Comparison of ENCODE assay signal across 8 mouse cellular contexts in the genomic region with DNA sequence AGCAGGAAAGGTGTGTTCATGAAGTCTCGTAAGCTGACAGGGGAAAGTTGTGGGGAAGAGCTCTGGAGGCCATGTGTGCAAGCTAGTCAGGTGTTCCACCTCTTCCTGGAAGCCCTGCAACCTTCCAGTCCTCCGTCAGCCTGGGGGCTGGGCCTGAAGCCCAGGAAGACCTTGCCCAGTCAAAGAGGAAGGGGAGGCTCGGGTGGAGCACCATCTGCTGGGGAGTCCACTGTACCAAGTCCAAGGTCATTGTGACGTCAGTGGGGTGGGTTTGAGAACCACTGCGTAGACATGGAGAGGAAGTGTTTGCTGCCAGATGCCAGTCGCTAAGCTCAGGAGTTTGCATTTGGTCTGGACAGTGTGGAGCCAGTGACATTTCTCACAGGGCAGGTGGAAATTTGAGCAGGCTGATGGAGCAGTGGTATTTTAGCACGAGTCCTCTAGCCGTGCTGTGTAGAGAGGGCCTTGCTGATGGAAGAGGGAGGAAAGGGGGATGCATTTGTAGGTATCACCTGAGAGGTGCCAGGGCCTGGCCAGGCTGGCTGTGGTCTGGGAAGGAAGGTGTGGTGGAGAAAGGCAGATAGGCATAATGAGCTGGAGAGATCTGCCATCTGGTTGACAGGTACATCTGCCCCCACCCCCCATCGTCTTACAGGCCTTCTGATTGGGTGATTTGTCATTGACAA. TPM values are rescaled to one million over a fixed set of nuclear protein-coding genes. Genes with fewer than 3 reads are reported as not detected.
DNase-seq lines count a peak whose midpoint lies in the region.

No protein-coding gene starts in this region.

- intact Hi-C loops in left cerebral cortex, postnatal 4 days (cut with DNase I): no loop called here
- intact Hi-C loops in left cerebral cortex, postnatal 25 days (cut with DNase I): no loop called here

- peak; percentile 27 for DNase-seq in left cerebral cortex, postnatal 4 days
- no peak for DNase-seq in left cerebral cortex, postnatal 25 days (ENCODE audit: low spot score in 2 of 2)
- DNase-seq in adrenal gland, postnatal 25 days: peak; percentile 54
- peak; percentile 83 for DNase-seq in induced T-regulatory cell, adult 2 months (ENCODE audit: low read depth)
- peak; percentile 90 to 93 for DNase-seq in lung, adult 18-20 months
- peak; percentile 67 for DNase-seq in yolk sac, embryonic 10.5 days (ENCODE audit: low spot score)
- DNase-seq in right cerebral cortex, postnatal 14 days: no peak
- no peak for DNase-seq in neural tube, embryonic 10.5 days (ENCODE audit: extremely low spot score, low spot score)

RNA-seq across cellular contexts. Expression of a gene that starts 5.4 kb away (rescaled TPM):
- total RNA-seq in left cerebral cortex, postnatal 4 days (2021): 100 to 1,000 TPM; 298 to 302 TPM
- 100 to 1,000 TPM; 350 to 351 TPM for total RNA-seq in left cerebral cortex, postnatal 25 days (2021)
- total RNA-seq in adrenal gland, postnatal 25 days (2021): 304 and 325 TPM in 2 replicates

Comparison
In these comparisons a context has a peak if more than half of its experiments do, and no peak if none do; other contexts are left out.
1. DNase-seq: peak in left cerebral cortex, postnatal 4 days (single experiment), adrenal gland, postnatal 25 days (single experiment), induced T-regulatory cell, adult 2 months (single experiment), lung, adult 18-20 months (2 of 2) and yolk sac, embryonic 10.5 days (single experiment); none in left cerebral cortex, postnatal 25 days (0 of 2), right cerebral cortex, postnatal 14 days (single experiment) and neural tube, embryonic 10.5 days (single experiment).